Mouse (Mus musculus): ENCODE data around the gene Fgf6. TPM values are rescaled to one million over a fixed set of nuclear protein-coding genes. Genes with fewer than 3 reads are reported as not detected.
A peak's percentile ranks its signal among the peaks of the same experiment; 100 is the strongest.

Fgf6 gene
- polyA plus RNA-seq, 1 experiment from 2014 or later = 1.5 TPM

DNA sequence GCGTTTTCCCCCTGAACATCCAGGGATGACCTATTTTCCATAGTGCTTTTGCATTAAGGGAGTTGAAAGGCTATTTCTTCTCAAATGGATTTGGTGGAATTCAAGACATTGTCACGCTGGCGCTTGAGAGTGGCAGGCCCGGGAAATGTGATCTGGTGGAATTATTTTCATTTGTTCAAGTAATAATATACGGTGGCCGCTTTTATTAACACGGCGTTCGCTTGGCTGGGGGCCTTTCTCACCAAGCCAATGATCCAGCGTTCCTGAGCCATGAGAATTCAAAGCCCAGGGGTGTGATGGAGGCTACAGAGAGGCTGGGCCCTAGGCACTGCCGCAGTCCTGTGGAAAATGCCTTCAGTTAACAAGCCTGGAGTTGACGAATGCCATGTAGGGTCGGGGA lies 5.0 kb downstream of the Fgf6 start:
- Histone ChIP-seq H3K9ac (no peak overlapping the region), H3K4me3 (no peak overlapping the region), H3K36me3 (no peaks in the 10 kb centered on the region), H3K4me2 (no peak overlapping the region), H3K27ac (no peak overlapping the region), H3K4me1 (peaks cover 16% of the 10 kb centered on the region), H3K27me3 (peaks cover 3% of the 10 kb centered on the region; the same call in 1 of the 2 replicates), H3K9me3 (no peaks in the 10 kb centered on the region)
- WGBS = 11% methylated on average over 13 of the region's 13 CpGs
- ATAC-seq (ENCODE audit: insufficient number of reproducible peaks, low FRiP score, low TSS enrichment, low read depth) = no peak

DNA sequence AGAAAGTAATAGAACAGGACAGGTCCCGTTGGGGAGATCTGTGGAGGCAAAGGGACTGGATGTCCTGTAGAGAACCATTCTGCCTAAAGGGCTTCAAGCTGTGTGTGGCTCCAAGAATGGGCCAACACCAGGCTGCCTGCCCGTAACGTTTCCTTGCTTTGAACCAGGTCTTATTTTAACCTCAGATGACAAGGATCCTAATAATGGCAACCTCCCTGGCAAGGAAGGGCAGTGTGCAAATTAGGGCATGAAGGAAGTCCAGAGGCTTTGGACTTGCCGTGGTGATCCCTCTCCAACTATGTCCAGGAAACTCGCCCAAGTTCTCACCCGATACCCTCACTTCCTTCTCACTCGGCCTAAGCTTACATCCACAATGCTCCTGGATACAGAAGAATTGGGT lies 9.4 kb downstream of the Fgf6 start:
- H3K27ac ChIP-seq = no peak overlapping the region
- no peak overlapping the region for H3K4me3 ChIP-seq
- no peak overlapping the region for H3K9ac ChIP-seq
- peaks cover 8% of the 10 kb centered on the region for H3K4me1 ChIP-seq
- no peaks in the 10 kb centered on the region for H3K36me3 ChIP-seq
- H3K9me3 ChIP-seq = no peaks in the 10 kb centered on the region
- no peak for ATAC-seq (ENCODE audit: insufficient number of reproducible peaks, low FRiP score, low TSS enrichment, low read depth)
- no peaks in the 10 kb centered on the region for H3K27me3 ChIP-seq
- 58% methylated on average over 7 of the region's 7 CpGs for WGBS
- no peak overlapping the region for H3K4me2 ChIP-seq

DNA sequence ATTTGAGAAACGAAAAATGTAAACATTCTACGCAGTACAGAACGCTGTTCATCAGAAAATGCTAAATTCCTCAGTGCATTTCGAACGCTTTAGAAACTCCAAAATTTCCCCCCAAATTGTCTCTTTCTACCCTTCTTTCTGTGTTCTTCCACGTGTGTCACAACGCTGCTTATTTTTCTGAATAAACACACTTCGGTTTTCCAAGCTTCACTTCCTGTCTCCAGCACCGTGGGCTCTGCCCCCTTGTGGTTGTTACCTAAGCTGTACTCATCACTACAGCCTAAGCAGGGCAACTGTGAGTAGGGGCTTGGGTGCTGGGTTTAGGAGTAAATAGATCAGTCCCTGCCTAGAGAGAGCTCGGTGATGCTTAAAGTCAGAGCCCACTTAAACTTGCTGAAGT lies 19.4 kb downstream of the Fgf6 start:
- Histone ChIP-seq H3K4me2 (peak overlapping the region; percentile 27; the same call in 1 of the 2 replicates), H3K27ac (no peak overlapping the region), H3K36me3 (no peaks in the 10 kb centered on the region), H3K4me1 (no peaks in the 10 kb centered on the region; the same call in 1 of the 2 replicates), H3K9ac (no peak overlapping the region), H3K9me3 (no peaks in the 10 kb centered on the region), H3K4me3 (peak overlapping the region; percentile 20), H3K27me3 (no peaks in the 10 kb centered on the region)
- ATAC-seq (ENCODE audit: insufficient number of reproducible peaks, low FRiP score, low TSS enrichment, low read depth) = no peak
- WGBS = 39% methylated on average over 10 of the region's 10 CpGs

DNA sequence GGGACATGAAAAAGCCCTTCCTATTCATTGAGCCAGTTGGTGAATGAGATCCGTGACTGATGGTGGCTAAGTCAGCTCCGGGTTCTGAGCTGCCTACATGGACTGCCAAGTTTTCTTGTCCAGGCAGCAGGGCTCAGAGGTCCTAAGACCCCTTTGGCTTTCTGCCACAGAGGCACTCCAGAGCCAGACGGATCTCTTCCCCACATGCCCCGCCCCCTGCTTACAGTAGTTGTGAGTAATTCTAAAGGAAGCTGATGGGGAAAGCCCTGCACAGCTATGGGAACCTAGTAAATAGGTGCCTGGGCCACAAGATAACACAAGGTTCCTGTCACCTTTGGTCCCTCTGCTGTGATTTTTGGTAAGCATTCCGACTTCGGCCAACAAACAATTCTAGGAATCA lies 29.5 kb downstream of the Fgf6 start:
- H3K27ac ChIP-seq = no peak overlapping the region
- no peak overlapping the region for H3K4me2 ChIP-seq
- no peaks in the 10 kb centered on the region for H3K27me3 ChIP-seq
- no peak overlapping the region for H3K9ac ChIP-seq
- no peak for ATAC-seq (ENCODE audit: insufficient number of reproducible peaks, low FRiP score, low TSS enrichment, low read depth)
- 46% methylated on average over 6 of the region's 6 CpGs for WGBS
- no peaks in the 10 kb centered on the region for H3K4me1 ChIP-seq
- H3K36me3 ChIP-seq = no peaks in the 10 kb centered on the region
- H3K4me3 ChIP-seq = no peak overlapping the region
- H3K9me3 ChIP-seq = no peaks in the 10 kb centered on the region

DNA sequence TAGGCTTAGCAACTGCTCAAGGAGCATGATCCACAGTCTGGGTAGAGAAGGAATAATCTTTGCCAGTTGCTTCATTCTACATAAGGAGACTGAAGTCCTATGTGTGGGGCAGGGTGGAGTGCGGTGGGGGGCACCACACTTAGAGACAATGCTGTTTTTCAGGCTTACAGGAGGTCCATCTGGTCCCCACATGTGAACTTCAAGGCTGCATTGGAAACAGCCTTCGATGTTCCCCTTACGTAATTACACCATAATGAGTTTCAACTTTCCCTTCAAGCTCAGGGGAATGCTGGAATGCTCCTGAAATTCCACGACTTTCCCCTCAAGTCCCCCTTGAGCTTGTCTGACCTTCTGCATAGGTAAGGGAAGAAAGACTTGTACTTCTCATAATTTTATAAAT lies 35.5 kb downstream of the Fgf6 start:
- Histone ChIP-seq H3K9me3 (no peaks in the 10 kb centered on the region), H3K4me2 (no peak overlapping the region), H3K9ac (no peak overlapping the region), H3K27ac (peak overlapping the region; percentile 54), H3K27me3 (no peaks in the 10 kb centered on the region), H3K4me3 (no peak overlapping the region), H3K4me1 (peaks cover 6% of the 10 kb centered on the region; the same call in 1 of the 2 replicates), H3K36me3 (no peaks in the 10 kb centered on the region)
- ATAC-seq (ENCODE audit: insufficient number of reproducible peaks, low FRiP score, low TSS enrichment, low read depth) = no peak
- WGBS = 21% methylated on average over 4 of the region's 4 CpGs

DNA sequence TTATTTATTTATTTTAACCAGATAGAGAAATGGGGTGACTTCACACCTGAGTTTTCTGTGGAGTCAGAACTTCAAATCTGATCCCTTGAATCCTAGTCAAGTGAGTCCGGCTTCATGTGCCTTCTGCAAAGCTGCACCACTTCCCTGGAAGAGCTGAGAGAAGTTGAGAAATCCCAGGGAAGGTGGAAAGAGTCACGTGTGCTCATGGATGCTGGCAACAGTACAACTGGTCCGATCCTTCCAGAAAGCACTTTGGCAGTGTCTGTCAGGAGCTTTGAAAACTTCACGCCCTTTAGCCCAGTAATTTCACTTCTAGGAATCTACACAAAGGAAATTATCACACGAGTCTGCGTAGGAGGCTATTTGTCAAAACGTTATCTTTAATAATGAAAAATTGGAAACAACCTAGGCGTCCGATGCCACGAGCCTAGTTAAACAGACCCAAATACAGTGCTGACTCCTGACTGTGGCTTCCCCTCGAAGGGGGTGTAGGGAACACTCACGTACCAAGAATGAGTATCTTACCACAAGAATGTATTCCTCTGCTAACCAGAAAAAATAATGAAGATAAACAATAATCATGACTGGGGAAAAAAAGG lies 41.7 kb downstream of the Fgf6 start:
- Histone ChIP-seq H3K27ac (no peak overlapping the region), H3K4me1 (no peaks in the 10 kb centered on the region)
- WGBS = 77% methylated on average over 12 of the region's 12 CpGs

DNA sequence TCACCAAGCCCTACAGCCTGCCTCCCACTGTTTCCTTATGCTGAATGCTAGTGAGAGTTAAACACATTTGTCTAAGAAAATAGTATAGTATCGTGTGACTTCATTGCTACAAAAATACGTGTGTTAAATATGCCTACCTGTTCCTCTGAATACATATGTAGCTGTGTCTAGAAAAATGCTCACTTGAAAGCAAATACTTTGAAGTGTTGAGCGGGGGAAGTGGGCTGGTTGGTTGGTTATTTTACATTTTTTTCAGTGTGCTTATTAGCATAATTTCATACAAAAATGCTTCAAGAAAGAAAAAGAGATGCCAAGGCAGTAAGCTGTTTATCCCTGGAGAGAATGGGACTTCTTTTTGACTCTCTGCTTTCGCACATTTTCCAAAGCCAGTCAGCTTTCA lies 44.6 kb downstream of the Fgf6 start:
- Histone ChIP-seq H3K4me3 (no peak overlapping the region), H3K4me2 (no peak overlapping the region), H3K9me3 (no peaks in the 10 kb centered on the region), H3K36me3 (no peaks in the 10 kb centered on the region), H3K4me1 (peaks cover 5% of the 10 kb centered on the region; the same call in 1 of the 2 replicates), H3K27me3 (0 out of 2 replicates have a peak, but pooled peaks cover 9% of the 10 kb centered on the region), H3K9ac (no peak overlapping the region), H3K27ac (no peak overlapping the region)
- 79% methylated on average over 4 of the region's 4 CpGs for WGBS
- ATAC-seq (ENCODE audit: insufficient number of reproducible peaks, low FRiP score, low TSS enrichment, low read depth) = no peak

More for the DNA sequence above, 41.7 kb downstream of the Fgf6 start:
- Histone ChIP-seq H3K4me2 (no peak overlapping the region), H3K36me3 (no peaks in the 10 kb centered on the region), H3K9me3 (no peaks in the 10 kb centered on the region), H3K9ac (no peak overlapping the region), H3K4me3 (no peak overlapping the region), H3K27me3 (no peaks in the 10 kb centered on the region)
- no peak for ATAC-seq (ENCODE audit: insufficient number of reproducible peaks, low FRiP score, low TSS enrichment, low read depth)

DNA sequence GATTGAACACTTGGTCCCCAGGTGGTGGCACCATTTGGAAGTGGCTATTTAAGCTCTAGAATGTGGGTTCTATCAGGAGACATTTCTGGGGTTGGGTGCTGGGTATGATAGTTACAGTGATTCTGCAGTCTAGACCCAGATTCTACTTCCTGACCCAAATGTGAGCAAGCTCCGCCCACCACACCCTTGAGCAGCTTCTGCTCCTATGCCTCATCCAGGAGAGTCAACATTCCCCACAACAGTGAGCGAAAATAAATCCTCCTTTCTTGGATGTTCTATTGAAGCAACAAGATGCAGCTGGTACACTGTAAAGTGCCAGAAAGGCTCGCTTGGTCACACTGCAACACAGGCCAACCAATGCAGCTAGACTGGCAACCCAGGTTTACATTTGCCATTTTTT lies 48.5 kb downstream of the Fgf6 start:
- H3K27me3 ChIP-seq = 0 out of 2 replicates have a peak, but pooled peaks cover 9% of the 10 kb centered on the region
- no peak overlapping the region for H3K9ac ChIP-seq
- no peaks in the 10 kb centered on the region for H3K36me3 ChIP-seq
- H3K27ac ChIP-seq = no peak overlapping the region
- 79% methylated on average over 3 of the region's 3 CpGs for WGBS
- peaks cover 5% of the 10 kb centered on the region; the same call in 1 of the 2 replicates for H3K4me1 ChIP-seq
- no peak for ATAC-seq (ENCODE audit: insufficient number of reproducible peaks, low FRiP score, low TSS enrichment, low read depth)
- H3K9me3 ChIP-seq = no peaks in the 10 kb centered on the region
- no peak overlapping the region for H3K4me3 ChIP-seq
- H3K4me2 ChIP-seq = no peak overlapping the region

DNA sequence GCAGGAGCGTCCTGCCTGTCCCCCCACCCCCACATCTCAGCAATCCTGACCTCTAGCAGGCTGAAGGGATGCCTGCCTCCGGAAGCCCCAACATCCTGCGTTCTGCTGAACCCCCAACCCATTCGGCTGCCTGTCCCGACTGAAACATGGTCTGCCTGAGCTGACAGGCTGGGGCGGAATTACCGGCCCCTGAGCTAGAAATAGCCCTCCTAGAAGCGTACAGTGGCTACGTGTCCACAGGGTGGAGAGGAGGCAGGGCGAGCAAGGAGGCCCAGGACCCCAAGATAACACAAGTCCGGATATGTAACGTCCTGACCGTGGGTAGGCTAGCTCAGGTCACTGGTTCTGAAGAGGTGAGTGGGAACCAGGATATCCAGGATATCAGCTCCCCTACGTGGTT lies 49.4 kb downstream of the Fgf6 start:
- Histone ChIP-seq H3K27me3 (0 out of 2 replicates have a peak, but pooled peaks cover 9% of the 10 kb centered on the region), H3K36me3 (no peaks in the 10 kb centered on the region), H3K27ac (no peak overlapping the region), H3K9ac (no peak overlapping the region), H3K4me3 (no peak overlapping the region), H3K4me1 (peaks cover 5% of the 10 kb centered on the region; the same call in 1 of the 2 replicates), H3K9me3 (no peaks in the 10 kb centered on the region), H3K4me2 (peak overlapping the region; percentile 5; the same call in 1 of the 2 replicates)
- 6% methylated on average over 14 of the region's 14 CpGs for WGBS
- no peak for ATAC-seq (ENCODE audit: insufficient number of reproducible peaks, low FRiP score, low TSS enrichment, low read depth)

DNA sequence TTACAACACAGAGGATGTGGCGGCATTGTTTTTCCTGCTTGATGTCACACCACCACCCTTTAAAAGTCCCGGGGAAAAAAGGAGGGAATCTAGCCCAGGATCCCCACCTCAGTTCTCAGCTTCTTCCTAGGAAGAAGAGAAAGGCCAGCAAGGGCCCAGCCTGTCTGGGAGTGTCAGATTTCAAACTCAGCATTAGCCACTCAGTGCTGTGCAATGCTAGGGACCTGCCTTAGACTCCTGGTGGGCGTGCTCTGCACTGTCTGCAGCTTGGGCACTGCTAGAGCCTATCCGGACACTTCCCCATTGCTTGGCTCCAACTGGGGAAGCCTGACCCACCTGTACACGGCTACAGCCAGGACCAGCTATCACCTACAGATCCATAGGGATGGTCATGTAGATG lies 57.4 kb downstream of the Fgf6 start, which contains the start of gene Fgf23:
TSS of gene Fgf23 (plus strand) at position 86 of the 400 bp plus-strand sequence.
- peak; percentile 61; the same call in 1 of the 2 replicates for ATAC-seq (ENCODE audit: insufficient number of reproducible peaks, low FRiP score, low TSS enrichment, low read depth)
- 9% methylated on average over 5 of the region's 5 CpGs for WGBS
- no peaks in the 10 kb centered on the region for H3K9me3 ChIP-seq
- no peak within 1 kb of the TSS for H3K27ac ChIP-seq
- H3K27me3 ChIP-seq = no peaks in the 10 kb centered on the region
- H3K4me3 ChIP-seq = no peak within 1 kb of the TSS
- H3K4me1 ChIP-seq = peaks cover 8% of the 10 kb centered on the region; the same call in 1 of the 2 replicates
- H3K4me2 ChIP-seq = no peak within 1 kb of the TSS
- H3K9ac ChIP-seq = no peak within 1 kb of the TSS
- H3K36me3 ChIP-seq = no peaks in the 10 kb centered on the region
